Mouse (Mus musculus): ENCODE data around the gene B4galnt4.

B4galnt4 gene

GRCm38 (mm10) chr7:141070058-141070862 is 9.4 kb downstream of the B4galnt4 start:
- peak; percentile 65 to 85 for DNase-seq (ENCODE audit: low spot score in 2 of 2)

DNA sequence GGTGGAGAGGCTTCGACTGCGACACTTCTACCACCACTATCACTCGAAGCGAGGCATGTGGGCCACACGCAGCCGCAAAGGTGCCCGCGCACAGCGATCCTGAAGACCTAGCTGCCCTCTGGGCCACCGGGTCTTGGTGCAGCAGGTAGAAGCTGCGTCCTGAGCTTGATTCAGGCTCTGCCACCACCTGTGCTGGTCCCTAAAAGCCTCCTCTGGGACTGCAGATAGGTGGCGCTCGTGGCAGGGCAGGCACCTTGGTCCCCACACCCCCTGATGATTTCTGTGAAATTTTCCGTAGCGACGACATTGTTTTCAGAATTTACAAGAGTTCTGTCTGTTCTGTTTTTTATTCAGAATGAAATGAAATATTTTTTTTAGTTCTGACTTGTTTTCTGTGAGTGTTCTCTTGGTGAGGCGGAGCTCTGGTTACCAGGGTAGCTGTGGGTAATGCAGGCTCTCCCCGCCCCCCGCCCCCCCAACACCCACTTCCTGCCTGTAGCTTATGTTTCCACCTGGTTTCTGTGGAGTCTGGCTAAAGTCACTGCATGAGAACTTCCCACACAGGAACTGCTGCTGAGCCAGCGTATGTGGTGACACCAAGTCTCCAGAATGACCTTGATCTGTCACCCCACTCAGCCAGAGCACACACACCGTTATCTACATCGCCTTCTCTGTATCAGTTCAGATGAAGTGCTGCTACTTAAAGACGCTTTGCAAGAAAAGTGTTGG is 11.3 kb downstream of the B4galnt4 start:
- DNase-seq (ENCODE audit: low spot score in 2 of 2) = peak in 1 of 2 experiments; percentile 78

- DNase-seq (ENCODE audit: low spot score in 2 of 2) = no peak
Measured at GRCm38 (mm10) chr7:141073782-141074181, 12.9 kb downstream of the B4galnt4 start.

- no peak for DNase-seq (ENCODE audit: low spot score in 2 of 2)
Measured at GRCm38 (mm10) chr7:141077841-141078240, 16.9 kb downstream of the B4galnt4 start, which contains the start of gene Pkp3. TSS of gene Pkp3 (plus strand) at chr7:141078218.

- DNase-seq (ENCODE audit: low spot score in 2 of 2) = no peak
Measured at GRCm38 (mm10) chr7:141078876-141079275, 18.0 kb downstream of the B4galnt4 start.

- no peak for DNase-seq (ENCODE audit: low spot score in 2 of 2)
Measured at GRCm38 (mm10) chr7:141079481-141080449, 18.9 kb downstream of the B4galnt4 start.

- DNase-seq (ENCODE audit: low spot score in 2 of 2) = no peak
Measured at GRCm38 (mm10) chr7:141087894-141088293, 27.0 kb downstream of the B4galnt4 start.

DNA sequence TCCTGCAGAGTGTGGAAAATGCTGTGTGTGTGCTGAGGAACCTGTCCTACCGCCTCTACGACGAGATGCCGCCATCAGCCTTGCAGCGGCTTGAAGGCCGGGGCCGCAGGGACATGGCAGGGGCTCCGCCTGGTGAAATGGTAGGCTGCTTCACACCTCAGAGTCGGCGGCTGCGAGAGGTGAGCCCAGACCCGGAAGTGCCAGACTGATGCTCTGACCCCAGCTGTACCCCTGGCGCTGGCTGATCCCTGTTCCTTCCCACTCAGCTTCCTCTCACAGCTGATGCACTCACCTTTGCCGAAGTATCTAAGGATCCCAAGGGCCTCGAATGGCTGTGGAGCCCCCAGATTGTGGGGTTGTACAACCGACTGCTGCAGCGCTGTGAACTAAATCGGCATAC is 27.6 kb downstream of the B4galnt4 start:
- no peak for DNase-seq (ENCODE audit: low spot score in 2 of 2)

- DNase-seq (ENCODE audit: low spot score in 2 of 2) = no peak
Measured at GRCm38 (mm10) chr7:141090228-141090627, 29.3 kb downstream of the B4galnt4 start.

GRCm38 (mm10) chr7:141092051-141092735 is 31.3 kb downstream of the B4galnt4 start:
- DNase-seq (ENCODE audit: low spot score in 2 of 2) = peak; percentile 91 to 93

DNA sequence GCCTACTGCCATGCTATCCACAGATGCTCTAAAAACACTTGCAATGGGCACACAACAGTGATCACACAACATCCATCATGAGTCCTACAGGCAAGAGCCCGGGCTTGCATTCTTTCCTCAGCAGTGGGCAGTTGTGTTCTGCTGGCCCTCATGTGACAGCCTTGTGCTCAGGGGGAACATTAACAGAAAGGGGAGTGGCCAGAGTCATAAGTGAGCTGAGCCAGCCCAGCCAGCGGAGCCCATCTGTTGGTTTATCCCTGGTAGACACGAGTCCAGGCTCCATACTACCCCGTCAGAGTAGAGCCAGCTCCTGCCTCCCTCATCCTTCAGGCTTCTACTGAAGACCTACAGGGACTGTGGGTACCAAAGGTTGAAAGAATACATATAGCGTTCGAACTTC is 33.0 kb downstream of the B4galnt4 start:
- DNase-seq (ENCODE audit: low spot score in 2 of 2) = no peak

DNA sequence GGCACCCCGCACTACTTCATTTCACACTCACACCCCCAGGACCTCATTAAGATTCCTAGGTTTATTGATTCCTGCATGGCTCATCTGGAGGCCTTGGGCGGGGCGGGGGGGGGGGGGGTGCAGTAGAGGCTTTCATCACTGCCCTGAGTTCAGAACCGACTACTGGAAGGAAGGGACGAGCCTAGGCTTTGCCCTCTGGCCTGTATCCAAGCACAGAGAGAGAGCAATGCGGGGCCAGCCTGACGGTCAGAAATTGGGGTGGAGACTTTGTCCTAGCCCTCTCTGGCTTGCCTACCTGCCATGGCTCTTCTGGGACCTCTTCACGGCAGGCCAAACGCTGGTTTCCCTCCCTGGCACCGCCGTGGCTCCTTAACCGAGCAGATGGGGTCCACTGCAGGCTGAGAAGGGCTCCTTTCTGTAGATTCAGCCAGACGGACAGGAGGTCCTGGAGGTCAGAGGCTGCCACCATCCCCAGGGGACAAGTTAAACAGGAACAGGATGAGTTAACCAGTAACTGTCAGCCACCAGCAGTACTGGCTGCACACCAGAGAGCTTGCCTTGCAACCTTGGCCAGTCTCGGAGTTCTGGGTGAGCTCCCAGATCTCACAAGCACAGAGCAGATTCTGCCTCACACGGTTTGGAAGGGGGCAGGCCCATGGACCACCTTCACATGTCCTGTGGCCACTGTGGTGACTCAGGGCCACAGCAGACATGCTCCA is 33.7 kb downstream of the B4galnt4 start:
- DNase-seq (ENCODE audit: low spot score in 2 of 2) = no peak

- no peak for DNase-seq (ENCODE audit: low spot score in 2 of 2)
Measured at GRCm38 (mm10) chr7:141096021-141096420, 35.1 kb downstream of the B4galnt4 start.

DNA sequence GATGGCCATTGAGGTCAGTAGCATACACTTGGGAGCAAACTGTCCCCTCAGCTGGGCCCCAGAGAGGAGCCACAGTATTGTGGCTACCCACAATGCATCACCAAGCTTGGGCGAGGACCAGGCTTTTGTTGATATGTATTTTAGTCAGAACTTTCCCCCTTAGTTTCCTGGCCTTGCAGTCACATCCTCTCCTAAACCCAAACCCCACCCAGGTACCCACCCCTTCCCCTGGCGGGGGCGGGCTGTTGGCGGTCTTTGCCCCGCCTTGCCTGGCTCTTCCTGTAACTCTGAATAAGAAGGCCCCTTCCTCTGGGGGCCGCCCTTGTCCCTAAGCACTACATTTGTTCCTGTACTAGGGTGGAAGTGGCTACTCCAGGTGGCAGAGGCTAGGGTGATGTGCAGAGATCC is 35.7 kb downstream of the B4galnt4 start:
- DNase-seq (ENCODE audit: low spot score in 2 of 2) = peak; percentile 81 to 82

- DNase-seq (ENCODE audit: low spot score in 2 of 2) = no peak
Measured at GRCm38 (mm10) chr7:141097177-141097576, 36.3 kb downstream of the B4galnt4 start.

DNA sequence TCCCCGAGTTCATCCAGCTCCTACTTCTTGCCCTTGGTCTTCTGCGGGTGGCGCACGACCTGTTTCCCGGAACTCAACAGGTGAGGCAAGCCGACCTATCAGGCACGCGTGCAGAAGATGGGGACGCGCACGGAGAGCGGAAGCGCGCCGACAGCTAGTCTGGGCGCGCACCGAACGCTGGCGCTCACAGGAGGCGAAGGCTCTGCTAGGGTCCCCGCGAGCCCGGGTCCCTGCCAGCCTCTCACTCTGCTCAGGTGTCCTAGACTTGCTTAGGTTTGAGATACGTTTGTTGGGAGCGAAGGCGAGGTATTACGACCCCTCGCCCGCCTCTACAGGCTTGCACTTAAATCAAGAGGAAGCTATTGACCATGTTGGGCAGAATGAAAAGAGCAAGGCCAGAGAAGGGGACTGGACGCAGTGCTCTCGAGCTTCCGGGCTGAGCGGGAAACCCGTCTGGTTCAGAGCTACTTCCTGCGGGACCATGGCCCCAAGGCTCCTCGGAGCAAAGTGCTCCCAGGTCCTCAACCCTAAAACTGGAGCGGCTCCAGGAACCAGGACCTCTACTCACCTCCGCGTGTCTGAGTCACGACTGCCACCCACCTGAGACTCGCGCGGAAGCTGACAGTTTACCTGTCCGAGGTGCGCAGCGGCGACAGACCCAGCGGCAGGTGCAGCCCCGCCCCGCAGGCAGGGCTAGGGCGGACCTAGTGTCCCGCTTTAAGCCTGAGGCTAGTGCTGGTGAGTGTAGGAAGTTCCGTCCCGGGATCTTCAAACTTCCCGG is 39.2 kb downstream of the B4galnt4 start, which contains the start of gene Sigirr:
Sigirr (minus strand) TSS at position 662 of the 781 bp plus-strand sequence.
- DNase-seq (ENCODE audit: low spot score in 2 of 2) = peak in 1 of 2 experiments; percentile 80

DNA sequence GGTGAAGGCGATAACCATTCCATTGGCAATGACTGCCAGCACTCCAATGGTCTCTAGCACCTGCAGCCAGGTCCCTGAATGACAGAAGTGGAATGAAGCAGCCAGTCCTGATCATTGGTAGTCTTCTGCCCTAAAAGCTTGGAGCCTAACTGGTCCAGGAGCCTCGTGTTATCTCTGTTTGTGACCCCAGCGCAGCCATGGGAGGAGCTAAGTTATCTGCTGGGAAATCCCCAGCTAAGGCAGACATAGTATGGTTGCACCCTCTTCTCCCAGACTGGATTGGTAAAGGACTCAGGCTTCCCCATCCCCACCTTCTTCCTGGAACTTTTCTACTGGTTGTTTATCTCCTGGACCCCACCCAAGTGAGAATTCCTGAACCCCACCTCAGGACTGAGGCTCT is 42.3 kb downstream of the B4galnt4 start:
- DNase-seq (ENCODE audit: low spot score in 2 of 2) = no peak

- no peak for DNase-seq (ENCODE audit: low spot score in 2 of 2)
Measured at GRCm38 (mm10) chr7:141115874-141116273, 55.0 kb downstream of the B4galnt4 start.

GRCm38 (mm10) chr7:141117636-141118035 is 56.7 kb downstream of the B4galnt4 start, which contains the start of gene Ano9:
TSS of gene Ano9 (minus strand) at chr7:141117806.
- DNase-seq (ENCODE audit: low spot score in 2 of 2) = no peak

Data from spleen, postnatal 4 days (tissue).